Mouse (Mus musculus) heart, adult 2 months (tissue): ENCODE results near the gene Glis3. TPM values are rescaled to one million over a fixed set of nuclear protein-coding genes. Genes with fewer than 3 reads are reported as not detected.

Experiments
- DNase-seq, 2 experiments: peaks; one replicate each; pipeline ENCODE4 v3.0.0; 2021
- H3K27ac ChIP-seq: fragments of 200-600 bp; 2 replicates; pipeline ENCODE4 v1.8.1; 2022
- H3K27me3 ChIP-seq: fragments of 200-500 bp; 2 replicates; pipeline ENCODE4 v1.6.1; 2012; ENCODE audit warnings: mild to moderate bottlenecking, low read length, inconsistent platforms, mixed read lengths; ENCODE audit not compliant: control insufficient read depth, insufficient read depth
- H3K36me3 ChIP-seq: fragments of 200-500 bp; 2 replicates; pipeline ENCODE4 v1.6.1; 2012; ENCODE audit warnings: low read length, inconsistent platforms; ENCODE audit not compliant: control insufficient read depth, insufficient read depth
- H3K4me1 ChIP-seq: fragments of 200-500 bp; 2 replicates; pipeline ENCODE4 v1.6.1; 2011; ENCODE audit warnings: low read length; ENCODE audit not compliant: control insufficient read depth, insufficient read depth
- H3K4me3 ChIP-seq: fragments of 200-600 bp; 2 replicates; pipeline ENCODE4 v1.8.1; 2022
- H3K79me2 ChIP-seq: fragments of 200-500 bp; replicated peaks from 2 replicates; pipeline ENCODE4 v1.6.1; 2012; ENCODE audit warnings: mild to moderate bottlenecking, inconsistent platforms, low read length, moderate library complexity, mixed read lengths; ENCODE audit not compliant: control insufficient read depth, insufficient read depth
- H3K9ac ChIP-seq: fragments of 200-500 bp; 2 replicates; pipeline ENCODE4 v1.6.1; 2012; ENCODE audit warnings: low read depth, mild to moderate bottlenecking, control low read depth, inconsistent platforms, low read length, mixed read lengths
- CTCF ChIP-seq: fragments of 200-600 bp; IDR thresholded peaks from 2 replicates; pipeline ENCODE4 v1.8.1; 2022; ENCODE audit warnings: antibody characterized with exemption, mild to moderate bottlenecking, moderate library complexity
- EP300 ChIP-seq: fragments of 200-500 bp; IDR thresholded peaks from 2 replicates; pipeline ENCODE4 v1.6.1; 2011; ENCODE audit warnings: low read depth, low read length, control low read depth; ENCODE audit not compliant: insufficient read depth
- POLR2A ChIP-seq: fragments of 200-500 bp; IDR thresholded peaks from 2 replicates; pipeline ENCODE4 v1.6.1; 2011; ENCODE audit warnings: mild to moderate bottlenecking, low read depth, low read length, control low read depth; ENCODE audit not compliant: insufficient read depth
- WGBS: fragments of 180-500 bp; shearing (Covaris S2); methylation state at CpG from one replicate; pipeline ENCODE4 v1.1.7; 2018; 5-methylcytosine and 5-hydroxymethylcytosine counted together
- intact Hi-C: fragments of 180-260 bp; cut with DNase I; formaldehyde crosslinking; loops from one replicate; pipeline ENCODE4 v1.15.1; 2025
- polyA plus RNA-seq: library from polyadenylated mRNA; depleted of rRNA; stranded (reverse); fragments of >200 nt; gene quantifications from 2 replicates; pipeline ENCODE4 v1.2.3, GENCODE M21; 2012
- total RNA-seq, 2 experiments: library from RNA; stranded (reverse); gene quantifications; 2 replicates each; pipeline ENCODE4 v1.2.3; 2021

Glis3 gene
- total and polyA plus RNA-seq, 3 experiments, result 0.55 to 1.3 (median 1.1) TPM

GRCm38 (mm10) chr19:28520761-28521181 is 159.1 kb downstream of the Glis3 start:
- WGBS, result 78% methylated on average over 6 of the region's 6 CpGs
- H3K4me3 ChIP-seq, result no peak overlapping the region
- H3K4me1 ChIP-seq, result no peaks in the 10 kb centered on the region
- H3K9ac ChIP-seq, result no peak overlapping the region
- intact Hi-C loops, result no loop called here
- H3K27me3 ChIP-seq, result no peaks in the 10 kb centered on the region
- H3K79me2 ChIP-seq, result no peaks in the 10 kb centered on the region
- no peak for TF ChIP-seq EP300
- no peak for TF ChIP-seq CTCF
- no peak for TF ChIP-seq POLR2A
- DNase-seq, result no peak
- H3K36me3 ChIP-seq, result no peaks in the 10 kb centered on the region
- no peak overlapping the region for H3K27ac ChIP-seq

- H3K79me2 ChIP-seq, result no peaks in the 10 kb centered on the region
- no peak overlapping the region for H3K9ac ChIP-seq
- H3K36me3 ChIP-seq, result no peaks in the 10 kb centered on the region
- no peak overlapping the region for H3K27ac ChIP-seq
- WGBS, result 92% methylated on average over 8 of the region's 8 CpGs
- no peak for DNase-seq
- no peak overlapping the region for H3K4me3 ChIP-seq
- TF ChIP-seq CTCF, result no peak
- TF ChIP-seq EP300, result no peak
- TF ChIP-seq POLR2A, result no peak
- no peaks in the 10 kb centered on the region for H3K4me1 ChIP-seq
- H3K27me3 ChIP-seq, result no peaks in the 10 kb centered on the region
- intact Hi-C loops, result no loop called here
Observed at GRCm38 (mm10) chr19:28520128-28520745, 159.6 kb downstream of the Glis3 start.

- H3K27me3 ChIP-seq, result no peaks in the 10 kb centered on the region
- intact Hi-C loops, result no loop called here
Observed at GRCm38 (mm10) chr19:28519296-28519695, 160.6 kb downstream of the Glis3 start.

GRCm38 (mm10) chr19:28518846-28519245 is 161.0 kb downstream of the Glis3 start:
- WGBS, result 76% methylated on average over 6 of the region's 6 CpGs
- intact Hi-C loops, result no loop called here
- no peak overlapping the region for H3K4me3 ChIP-seq

More at GRCm38 (mm10) chr19:28519296-28519695, 160.6 kb downstream of the Glis3 start:
- no peaks in the 10 kb centered on the region for H3K36me3 ChIP-seq
- no peaks in the 10 kb centered on the region for H3K79me2 ChIP-seq
- H3K27ac ChIP-seq, result no peak overlapping the region
- no peak overlapping the region for H3K4me3 ChIP-seq
- H3K4me1 ChIP-seq, result no peaks in the 10 kb centered on the region
- DNase-seq, result no peak
- 76% methylated on average over 3 of the region's 3 CpGs for WGBS
- no peak overlapping the region for H3K9ac ChIP-seq
- no peak for TF ChIP-seq POLR2A

GRCm38 (mm10) chr19:28518266-28518665 is 161.6 kb downstream of the Glis3 start:
- Histone ChIP-seq H3K79me2 (no peaks in the 10 kb centered on the region), H3K36me3 (no peaks in the 10 kb centered on the region), H3K27me3 (no peaks in the 10 kb centered on the region), H3K27ac (no peak overlapping the region), H3K4me1 (no peaks in the 10 kb centered on the region), H3K9ac (no peak overlapping the region), H3K4me3 (no peak overlapping the region)
- TF ChIP-seq POLR2A, result no peak
- no peak for TF ChIP-seq CTCF
- no peak for TF ChIP-seq EP300
- no peak for DNase-seq
- 72% methylated on average over 5 of the region's 5 CpGs for WGBS
- intact Hi-C loops, result no loop called here

More at GRCm38 (mm10) chr19:28518846-28519245, 161.0 kb downstream of the Glis3 start:
- no peak overlapping the region for H3K27ac ChIP-seq
- TF ChIP-seq EP300 (no peak), CTCF (no peak), POLR2A (no peak)
- H3K4me1 ChIP-seq, result no peaks in the 10 kb centered on the region
- H3K36me3 ChIP-seq, result no peaks in the 10 kb centered on the region
- H3K9ac ChIP-seq, result no peak overlapping the region
- H3K27me3 ChIP-seq, result no peaks in the 10 kb centered on the region
- H3K79me2 ChIP-seq, result no peaks in the 10 kb centered on the region
- DNase-seq, result no peak

GRCm38 (mm10) chr19:28517464-28518080 is 162.3 kb downstream of the Glis3 start:
- Histone ChIP-seq H3K36me3 (no peaks in the 10 kb centered on the region), H3K4me3 (no peak overlapping the region), H3K79me2 (no peaks in the 10 kb centered on the region), H3K4me1 (no peaks in the 10 kb centered on the region), H3K27ac (no peak overlapping the region), H3K27me3 (no peaks in the 10 kb centered on the region), H3K9ac (no peak overlapping the region)
- DNase-seq, result no peak
- TF ChIP-seq CTCF (no peak), POLR2A (no peak), EP300 (no peak)
- WGBS, result 77% methylated on average over 9 of the region's 9 CpGs
- intact Hi-C loops, result no loop called here
